Mouse (Mus musculus): ENCODE measurements around the gene Zswim4. TPM values are rescaled to one million over a fixed set of nuclear protein-coding genes. Genes with fewer than 3 reads are reported as not detected.
A peak's percentile ranks its signal among the peaks of the same experiment; 100 is the strongest.

Gene Zswim4
- total RNA-seq (2015), result 3.2 and 3.4 TPM in 2 replicates
- total RNA-seq (2017), result 4.2 and 5.0 TPM in 2 replicates

DNA sequence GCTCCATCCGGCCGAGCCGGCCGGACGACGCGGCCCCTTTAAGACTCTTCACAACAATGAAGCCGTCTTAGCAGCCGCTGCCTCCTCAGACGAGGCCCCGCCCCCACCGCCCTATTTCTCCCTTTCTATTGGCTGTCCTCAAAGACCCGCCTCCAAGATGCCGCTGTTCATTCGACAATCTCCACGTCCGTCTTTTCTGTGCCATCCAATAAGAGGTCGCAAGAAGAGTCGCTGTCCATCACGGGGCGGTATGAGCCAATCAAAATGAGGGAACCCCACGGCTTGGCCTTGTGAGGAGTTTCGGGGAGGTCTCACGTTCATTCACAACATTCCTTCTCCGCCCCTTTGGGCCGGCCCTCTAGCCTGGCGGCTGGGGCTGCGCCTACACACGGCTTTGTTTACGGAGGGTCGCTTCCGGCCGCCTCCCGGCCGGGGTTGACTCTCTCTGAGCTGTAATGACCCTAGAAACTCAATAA, at the start of gene Zswim4:
TSS of gene Zswim4 (minus strand) at position 58 of the 476 bp plus-strand sequence.
- peak; percentile 95 for ATAC-seq (replicated peaks; ENCODE audit: poor library complexity)

GRCm38 (mm10) chr8:84285665-84286064, 48.8 kb upstream of the Zswim4 start:
- ATAC-seq (replicated peaks; ENCODE audit: poor library complexity), result peak; percentile 92

GRCm38 (mm10) chr8:84284608-84285063, 47.8 kb upstream of the Zswim4 start:
- no peak for ATAC-seq (replicated peaks; ENCODE audit: poor library complexity)

DNA sequence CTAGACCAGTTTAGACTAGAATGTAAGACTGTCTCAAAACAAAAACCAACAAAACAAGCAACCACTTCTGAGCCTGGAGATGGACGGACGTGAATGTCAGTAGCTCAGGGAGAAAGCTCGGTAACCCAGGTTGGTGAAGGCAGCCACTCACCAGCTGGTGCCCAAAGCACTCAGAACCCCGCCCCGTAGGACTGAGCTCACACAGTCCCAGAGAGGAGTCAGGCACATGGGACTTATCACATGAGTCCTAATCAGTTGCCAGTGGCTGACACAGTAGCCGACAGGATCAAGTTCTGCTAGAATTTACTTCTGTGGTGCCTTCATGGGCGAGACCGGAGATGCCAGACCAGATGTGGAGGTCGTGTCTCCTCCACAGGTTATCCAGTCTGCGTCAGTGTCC, 43.9 kb upstream of the Zswim4 start:
- peak; percentile 83 for ATAC-seq (replicated peaks; ENCODE audit: poor library complexity)

- ATAC-seq (replicated peaks; ENCODE audit: poor library complexity), result peak; percentile 64; the same call in 1 of the 2 replicates
Observed at GRCm38 (mm10) chr8:84276447-84276846, 39.6 kb upstream of the Zswim4 start.

GRCm38 (mm10) chr8:84273968-84274367, 37.1 kb upstream of the Zswim4 start:
- no peak for ATAC-seq (replicated peaks; ENCODE audit: poor library complexity)

DNA sequence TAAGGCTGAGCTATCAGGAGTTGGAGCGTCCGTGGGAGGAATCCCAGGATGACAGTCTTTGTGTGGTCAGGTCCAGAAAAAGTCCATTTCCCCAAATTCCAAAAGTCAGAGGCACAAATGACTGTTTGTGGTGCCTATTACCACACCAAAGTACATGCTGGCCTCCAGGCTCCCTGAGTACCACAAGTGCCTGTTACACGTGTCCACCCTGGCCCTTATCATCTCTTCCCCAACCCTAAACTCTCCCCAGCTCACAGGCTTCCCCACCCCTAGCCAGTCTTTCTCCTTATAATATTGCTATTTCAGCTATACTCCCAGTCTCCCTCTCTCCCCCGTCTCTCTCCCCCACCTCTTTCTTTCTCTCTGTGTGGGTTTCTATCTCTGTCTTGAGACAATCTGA, 35.4 kb upstream of the Zswim4 start:
- ATAC-seq (replicated peaks; ENCODE audit: poor library complexity), result no peak

DNA sequence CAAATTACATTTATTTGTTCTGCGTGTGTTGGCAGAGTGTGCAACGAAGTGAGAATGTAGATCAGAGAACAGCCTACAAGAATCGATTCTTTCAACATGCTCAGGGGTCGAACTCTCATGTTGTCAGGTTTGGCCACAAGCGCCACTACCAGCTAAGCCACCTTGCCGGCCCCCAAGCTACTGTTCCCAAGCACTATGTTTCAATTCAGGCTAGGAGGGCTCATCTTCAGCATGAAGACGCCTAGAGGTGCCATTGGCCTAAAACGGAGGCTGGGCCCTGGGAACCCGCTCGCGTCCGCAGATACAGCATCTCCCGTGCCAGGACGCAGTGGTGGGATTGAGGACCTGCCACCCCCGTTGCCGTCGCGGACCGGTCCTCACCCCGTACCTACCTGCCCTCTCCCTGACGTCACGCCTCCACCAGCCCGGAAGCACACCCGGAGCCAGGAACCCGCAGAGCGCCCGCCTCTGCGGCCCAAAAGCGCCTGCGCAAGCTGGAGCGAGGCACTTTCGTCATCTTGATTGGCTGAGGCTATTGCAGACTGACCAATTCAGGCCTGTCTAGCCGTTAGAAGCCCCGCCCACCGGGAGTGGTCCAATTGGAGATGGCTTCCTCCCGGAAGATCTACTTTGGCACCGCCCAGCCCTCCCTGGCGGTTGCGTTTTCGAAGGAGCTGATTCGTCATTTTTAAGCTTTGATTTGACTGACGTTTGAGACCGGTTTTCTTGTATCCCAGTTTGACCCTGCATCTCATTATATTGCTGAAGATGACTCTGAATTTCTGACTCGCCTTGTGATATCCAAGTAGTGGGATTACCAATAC, 33.3 kb upstream of the Zswim4 start, which contains the start of gene Ccdc130:
TSS of gene Ccdc130 (minus strand) at position 431 of the 824 bp plus-strand sequence.
- ATAC-seq (replicated peaks; ENCODE audit: poor library complexity), result peak; percentile 97

DNA sequence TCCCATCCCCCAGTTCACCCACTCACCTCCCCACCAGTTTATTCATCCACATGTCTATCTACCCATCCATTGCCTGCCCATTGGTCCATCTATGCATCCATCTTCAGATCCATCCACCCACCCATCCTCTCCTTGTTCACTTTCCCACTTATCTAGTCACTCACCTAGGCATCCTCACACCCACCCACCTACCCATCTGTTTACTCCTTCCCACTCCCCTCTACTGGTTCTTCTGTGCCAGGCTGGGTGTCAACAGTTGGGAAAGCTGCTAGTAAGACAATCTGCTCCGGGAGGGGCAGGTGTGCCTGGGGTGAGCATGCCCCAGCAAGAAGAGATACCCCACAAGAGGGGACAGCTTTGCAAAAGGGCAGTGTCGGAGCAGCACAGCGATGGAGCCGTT, 24.2 kb upstream of the Zswim4 start:
- ATAC-seq (replicated peaks; ENCODE audit: poor library complexity), result no peak

DNA sequence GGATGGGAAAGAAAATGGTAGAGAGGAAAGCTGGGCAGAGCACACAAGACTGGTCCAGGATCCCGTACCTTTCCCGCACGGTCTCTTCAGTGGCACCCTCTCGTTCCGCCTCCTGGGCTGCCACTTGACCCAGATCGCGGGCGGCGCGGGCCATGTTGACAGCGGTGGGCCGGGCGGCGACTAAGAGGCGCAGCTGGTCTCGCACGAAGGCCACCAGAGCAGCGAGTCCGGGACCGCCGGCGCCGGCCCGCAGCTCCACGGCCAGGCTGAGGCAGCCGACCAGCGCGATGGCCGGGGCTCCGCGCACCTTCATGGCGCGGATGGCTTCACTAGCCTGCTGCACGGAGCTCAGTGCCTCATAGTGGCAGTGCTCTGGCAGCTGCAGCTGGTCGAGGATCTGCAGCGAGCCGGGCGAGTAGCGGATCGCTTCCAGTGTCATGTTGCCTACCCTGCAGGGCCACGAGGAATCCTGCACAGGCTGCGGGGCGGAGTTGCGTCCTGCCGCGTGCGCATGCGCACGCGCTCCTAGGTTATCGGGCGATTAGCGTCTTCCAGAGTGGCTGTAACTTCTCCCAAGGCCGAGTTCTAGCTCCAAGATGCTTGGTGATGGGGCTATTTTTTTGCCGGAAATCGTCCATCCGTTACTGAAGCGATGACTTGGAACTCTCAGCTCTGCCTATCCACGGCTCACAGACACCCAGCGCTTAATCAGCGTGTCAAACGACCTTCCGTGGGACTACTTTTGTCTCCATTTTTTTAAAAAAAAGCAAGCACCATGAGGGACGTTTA, 20.2 kb upstream of the Zswim4 start, which contains the start of gene Mri1:
TSS of gene Mri1 (minus strand) at position 505 of the 789 bp plus-strand sequence.
- ATAC-seq (replicated peaks; ENCODE audit: poor library complexity), result peak; percentile 86

DNA sequence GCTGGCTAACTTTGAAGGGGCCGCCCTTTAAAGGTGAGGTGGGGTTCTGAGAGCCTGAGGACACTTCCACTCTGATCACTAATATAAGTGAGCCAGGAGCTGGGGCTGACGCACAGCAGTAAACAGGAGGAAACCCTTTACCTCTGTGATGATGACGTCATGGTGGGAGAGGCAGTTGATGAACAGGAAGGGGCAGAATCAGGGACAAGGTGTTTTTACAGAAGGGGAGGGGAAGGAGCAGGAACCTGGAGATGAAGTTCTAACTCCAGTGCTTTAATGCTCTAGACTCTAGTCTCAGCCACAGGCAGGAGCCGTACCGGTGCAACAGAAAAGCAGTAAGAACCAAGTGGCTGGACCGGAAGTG, 19.6 kb upstream of the Zswim4 start:
- peak; percentile 62 for ATAC-seq (replicated peaks; ENCODE audit: poor library complexity)

DNA sequence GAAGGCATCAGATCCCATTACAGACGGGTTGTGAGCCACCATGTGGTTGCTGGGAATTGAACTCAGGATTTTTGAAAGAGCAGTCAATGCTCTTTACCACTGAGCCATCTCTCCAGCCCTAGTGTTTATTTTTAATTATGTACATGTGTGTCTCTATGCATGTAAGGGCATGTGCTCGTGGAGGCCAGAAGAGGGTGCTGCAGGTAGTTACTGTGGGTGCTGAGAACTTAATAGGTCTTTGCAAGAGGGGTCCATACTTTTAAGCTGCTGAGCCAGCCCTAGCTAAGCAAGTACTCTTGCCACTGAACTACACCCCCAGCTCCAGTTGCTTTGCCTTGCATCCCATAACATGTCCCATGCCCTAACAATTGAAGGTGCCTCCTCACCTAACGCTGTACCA, 19.0 kb upstream of the Zswim4 start:
- ATAC-seq (replicated peaks; ENCODE audit: poor library complexity), result peak; percentile 54

DNA sequence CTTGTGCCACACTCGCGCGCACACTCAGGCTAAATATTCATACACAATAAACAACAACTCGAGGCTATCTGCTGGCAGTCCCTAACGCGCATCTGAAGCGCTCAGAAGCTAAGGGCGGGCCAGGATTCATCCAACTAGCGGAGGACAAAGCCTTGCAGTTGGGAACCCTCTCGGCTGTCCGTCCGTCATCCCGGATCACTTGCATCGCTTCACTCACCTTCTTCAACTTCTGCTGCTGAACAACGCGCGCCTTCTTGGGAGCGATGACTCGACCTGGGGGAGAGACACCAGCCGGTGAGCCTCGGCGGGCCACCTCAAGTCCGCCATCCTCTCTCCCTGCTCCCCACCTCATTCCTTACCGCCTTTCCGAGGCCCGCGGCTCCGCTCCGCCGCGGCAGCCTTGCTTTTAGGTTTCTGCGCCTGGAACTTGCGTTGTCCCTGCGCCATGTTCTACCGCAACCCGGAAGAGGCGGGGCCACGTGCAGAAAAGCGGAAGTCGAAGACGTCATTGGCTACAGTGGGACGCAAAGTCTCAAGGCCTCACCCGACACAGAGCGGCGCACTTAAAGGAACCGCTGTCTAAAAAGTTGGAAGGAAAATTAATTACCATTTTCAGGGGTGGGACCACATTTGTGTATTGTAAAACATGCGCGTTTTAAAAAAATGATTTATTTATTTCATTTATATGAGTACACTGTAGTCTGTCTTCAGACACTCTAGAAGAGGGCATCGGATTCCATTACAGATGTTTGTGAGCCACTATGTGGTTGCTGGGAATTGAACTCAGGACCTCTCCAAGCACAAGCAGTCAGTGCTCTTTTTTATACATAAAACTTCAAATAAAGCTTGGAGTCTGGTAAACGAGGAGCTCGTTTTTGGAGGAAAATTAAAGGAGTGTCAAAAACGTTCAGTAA, 12.7 kb upstream of the Zswim4 start, which contains the start of gene D8Ertd738e:
TSS of gene D8Ertd738e (minus strand) at position 463 of the 914 bp plus-strand sequence.
- peak; percentile 99 for ATAC-seq (replicated peaks; ENCODE audit: poor library complexity)

GRCm38 (mm10) chr8:84241821-84242220, 5.0 kb upstream of the Zswim4 start:
- no peak for ATAC-seq (replicated peaks; ENCODE audit: poor library complexity)

- no peak for ATAC-seq (replicated peaks; ENCODE audit: poor library complexity)
Observed at GRCm38 (mm10) chr8:84241167-84241566, 4.3 kb upstream of the Zswim4 start.

DNA sequence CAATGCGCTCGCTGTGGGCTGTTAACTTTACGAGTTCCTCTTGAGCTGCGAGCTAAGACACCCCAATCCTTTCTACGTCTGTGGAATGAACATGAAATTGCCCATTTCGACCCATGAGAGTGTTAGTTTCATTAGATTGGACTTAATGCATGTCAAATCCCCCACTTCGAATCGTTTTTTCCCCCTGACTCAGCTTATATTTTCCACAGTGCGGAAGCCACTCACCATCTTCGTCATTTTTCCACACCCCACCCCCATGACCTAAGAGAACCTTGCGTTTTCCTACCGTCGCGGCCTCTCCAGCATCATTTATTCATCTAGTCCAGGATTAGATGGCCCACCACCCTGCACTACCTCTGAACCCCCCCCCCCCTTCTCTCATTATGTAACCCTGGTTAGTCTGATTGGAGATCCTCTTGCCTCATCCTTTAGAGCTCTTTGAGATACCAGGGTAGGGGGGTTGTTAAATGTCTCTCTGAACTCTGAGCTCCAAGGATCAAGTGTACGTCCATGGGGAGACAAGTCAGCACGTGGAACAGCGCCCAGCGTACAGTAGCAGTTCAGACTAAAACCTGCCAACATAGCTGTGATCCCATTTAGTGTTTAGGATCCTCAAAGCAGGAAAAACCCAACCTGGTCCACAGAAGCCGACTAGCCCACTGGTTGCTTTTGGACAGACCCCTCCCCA, 831 bp upstream of the Zswim4 start:
- peak; percentile 21 for ATAC-seq (replicated peaks; ENCODE audit: poor library complexity)

DNA sequence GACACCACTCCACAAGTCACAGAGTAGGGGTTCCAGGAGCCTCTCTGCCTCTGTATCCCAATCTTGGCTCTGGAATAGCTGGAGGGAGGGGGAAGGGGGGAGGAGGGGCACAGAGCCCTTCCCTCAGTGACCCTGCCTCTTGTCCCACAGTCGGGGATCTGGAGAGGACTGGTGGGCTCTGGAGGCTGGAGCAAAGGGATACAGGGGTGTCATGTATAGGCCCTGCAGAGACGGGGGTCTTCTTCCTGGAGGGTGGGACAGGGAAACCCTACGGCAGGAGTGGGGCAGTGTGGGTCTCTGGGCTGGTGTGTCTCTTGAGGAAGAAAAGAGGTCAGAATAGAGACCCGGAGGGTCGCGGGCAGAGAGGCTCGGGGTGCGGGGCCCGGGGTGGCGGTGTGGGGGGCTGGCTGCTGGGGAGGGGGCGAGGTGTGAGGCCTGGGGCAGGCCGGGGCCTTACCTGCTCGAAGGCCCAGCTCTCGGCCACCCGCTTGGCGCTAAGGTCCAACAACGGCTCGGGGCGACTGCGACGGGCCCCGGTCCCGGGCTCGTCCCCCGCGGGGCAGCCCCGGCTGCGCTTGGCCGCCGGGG, 351 bp downstream of the Zswim4 start:
- no peak for ATAC-seq (replicated peaks; ENCODE audit: poor library complexity)

DNA sequence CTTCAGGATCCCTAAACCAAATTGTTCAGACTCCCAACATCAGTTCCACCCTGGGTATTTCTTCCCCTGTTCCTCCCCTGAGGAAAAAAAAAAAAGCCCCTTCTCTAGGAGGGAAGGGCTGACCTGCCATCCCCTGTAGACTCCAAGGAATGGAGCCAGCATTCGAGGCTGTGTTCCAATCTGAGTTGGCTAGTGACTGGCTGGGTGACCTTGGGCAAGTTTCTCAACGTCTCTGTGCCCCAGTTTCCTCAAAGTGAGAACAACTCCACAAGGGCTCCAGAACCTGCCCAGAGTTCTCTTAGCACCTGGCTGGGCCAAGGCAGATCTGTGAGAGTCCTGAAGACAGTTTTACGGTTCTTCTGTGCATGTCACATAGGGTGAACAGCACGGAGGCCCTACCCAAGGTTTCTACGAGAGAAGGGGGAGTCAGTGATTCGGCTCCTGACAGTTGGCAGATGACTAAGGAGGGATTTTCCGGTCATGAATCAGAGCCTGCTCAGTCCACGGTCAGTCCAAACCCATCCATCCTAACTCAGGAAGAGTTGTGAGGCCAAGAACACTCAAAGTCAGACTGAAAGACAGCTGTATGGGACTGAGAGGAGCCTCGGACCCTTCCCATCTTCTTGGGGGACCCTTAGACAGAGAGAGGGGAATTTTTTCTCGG, 977 bp downstream of the Zswim4 start:
- no peak for ATAC-seq (replicated peaks; ENCODE audit: poor library complexity)

GRCm38 (mm10) chr8:84233055-84233454, 3.8 kb downstream of the Zswim4 start:
- ATAC-seq (replicated peaks; ENCODE audit: poor library complexity), result no peak
